Mouse (Mus musculus): Measurements from ENCODE around the gene Map4k5. TPM values are rescaled to one million over a fixed set of nuclear protein-coding genes. Genes with fewer than 3 reads are reported as not detected.

Map4k5 gene
- polyA plus RNA-seq, 1 experiment from 2014 or later = 20.7 TPM

DNA sequence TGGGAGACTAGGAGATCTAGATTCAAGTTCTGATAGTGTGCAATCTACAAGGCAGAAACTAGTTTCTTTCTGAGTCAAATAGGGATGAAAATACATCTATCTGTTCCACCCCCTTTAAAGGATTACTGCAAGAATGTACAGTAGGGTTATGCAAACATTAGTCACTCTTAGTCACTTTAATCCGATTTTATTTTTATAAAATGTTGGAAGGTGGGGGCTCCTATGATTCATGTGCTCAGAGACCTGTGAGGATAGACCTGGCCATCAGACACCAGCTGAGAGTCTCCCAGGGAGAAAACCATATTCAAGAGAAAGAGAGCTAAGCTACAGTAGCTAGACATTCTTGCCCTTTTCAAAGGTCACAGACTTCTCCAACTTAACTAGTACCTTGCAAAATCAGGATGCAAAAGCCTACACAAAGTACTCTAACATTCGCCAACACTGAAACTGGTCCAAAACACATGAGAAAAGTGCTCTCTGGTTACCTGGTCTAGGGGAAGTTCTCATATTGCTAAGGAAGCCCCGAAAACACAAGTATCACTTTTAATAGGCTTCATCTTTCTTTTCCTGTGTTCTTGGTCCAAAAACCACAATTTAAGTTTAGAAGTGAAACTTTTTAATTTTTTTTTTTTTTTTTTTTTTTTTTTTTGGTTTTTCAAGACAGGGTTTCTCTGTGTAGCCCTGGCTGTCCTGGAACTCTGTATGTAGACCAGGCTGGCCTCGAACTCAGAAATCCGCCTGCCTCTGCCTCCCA, 7.7 kb downstream of the Map4k5 start:
- H3K9ac ChIP-seq = no peak overlapping the region
- no peak for ATAC-seq (ENCODE audit: low read depth)
- WGBS (ENCODE audit: insufficient replicate concordance) = 90% methylated on average over 5 of the region's 5 CpGs
- no peak overlapping the region for H3K4me2 ChIP-seq
- no peak overlapping the region for H3K4me3 ChIP-seq (replicated peaks)
- H3K36me3 ChIP-seq = peaks cover 25% of the 10 kb centered on the region
- DNase-seq = no peak
- H3K27me3 ChIP-seq = no peaks in the 10 kb centered on the region
- H3K9me3 ChIP-seq (replicated peaks) = no peaks in the 10 kb centered on the region
- peaks cover 59% of the 10 kb centered on the region for H3K4me1 ChIP-seq (replicated peaks)
- H3K27ac ChIP-seq = no peak overlapping the region

GRCm38 (mm10) chr12:69884053-69884452, 8.9 kb downstream of the Map4k5 start:
- no peaks in the 10 kb centered on the region for H3K9me3 ChIP-seq (replicated peaks)
- 87% methylated on average over 5 of the region's 5 CpGs for WGBS (ENCODE audit: insufficient replicate concordance)
- H3K4me3 ChIP-seq (replicated peaks) = no peak overlapping the region
- H3K4me2 ChIP-seq = no peak overlapping the region
- ATAC-seq (ENCODE audit: low read depth) (no peak), DNase-seq (no peak)
- no peak overlapping the region for H3K27ac ChIP-seq
- peaks cover 58% of the 10 kb centered on the region for H3K4me1 ChIP-seq (replicated peaks)
- H3K27me3 ChIP-seq = no peaks in the 10 kb centered on the region
- peaks cover 19% of the 10 kb centered on the region for H3K36me3 ChIP-seq
- no peak overlapping the region for H3K9ac ChIP-seq

DNA sequence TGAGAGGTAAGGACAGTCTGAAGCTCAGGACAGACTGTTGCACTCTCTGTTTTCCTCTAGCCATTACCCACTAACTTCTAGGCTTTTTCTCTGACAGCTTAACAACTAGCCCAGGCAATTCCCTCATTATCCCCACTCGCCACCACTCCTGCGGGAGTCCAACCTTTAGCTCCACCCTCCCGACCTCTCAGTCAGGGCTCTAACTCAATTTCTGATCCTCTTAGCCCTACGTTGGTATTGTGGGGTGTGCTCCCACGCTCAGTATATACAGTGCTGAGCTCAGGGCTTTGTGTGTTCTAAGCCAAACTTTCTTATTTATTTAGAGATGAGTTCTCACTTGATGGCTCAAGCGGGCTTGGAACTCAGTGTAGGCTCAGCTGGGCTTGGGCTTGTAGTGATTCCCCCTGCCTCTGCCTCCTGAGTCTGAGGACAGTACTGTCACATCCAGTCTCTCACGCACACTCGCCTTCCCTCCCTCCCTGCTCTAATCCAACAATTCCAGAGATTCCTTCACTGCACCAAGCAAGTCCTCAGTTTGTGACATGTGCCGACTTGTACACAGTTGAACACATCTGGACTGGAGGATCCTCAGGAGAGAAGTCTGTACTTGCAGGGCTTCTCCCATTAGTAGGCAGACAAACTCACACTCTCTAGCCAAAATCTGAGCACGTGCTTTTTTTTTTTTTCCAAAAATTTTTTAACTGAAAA, 11.6 kb downstream of the Map4k5 start:
- Histone ChIP-seq H3K9ac (no peak overlapping the region), H3K4me2 (no peak overlapping the region), H3K27ac (no peak overlapping the region), H3K4me3 (replicated peaks) (no peak overlapping the region), H3K36me3 (peaks cover 10% of the 10 kb centered on the region), H3K27me3 (no peaks in the 10 kb centered on the region), H3K4me1 (replicated peaks) (peaks cover 56% of the 10 kb centered on the region), H3K9me3 (replicated peaks) (no peaks in the 10 kb centered on the region)
- 73% methylated on average over 10 of the region's 10 CpGs for WGBS (ENCODE audit: insufficient replicate concordance)
- no peak for ATAC-seq (ENCODE audit: low read depth)
- DNase-seq = no peak

DNA sequence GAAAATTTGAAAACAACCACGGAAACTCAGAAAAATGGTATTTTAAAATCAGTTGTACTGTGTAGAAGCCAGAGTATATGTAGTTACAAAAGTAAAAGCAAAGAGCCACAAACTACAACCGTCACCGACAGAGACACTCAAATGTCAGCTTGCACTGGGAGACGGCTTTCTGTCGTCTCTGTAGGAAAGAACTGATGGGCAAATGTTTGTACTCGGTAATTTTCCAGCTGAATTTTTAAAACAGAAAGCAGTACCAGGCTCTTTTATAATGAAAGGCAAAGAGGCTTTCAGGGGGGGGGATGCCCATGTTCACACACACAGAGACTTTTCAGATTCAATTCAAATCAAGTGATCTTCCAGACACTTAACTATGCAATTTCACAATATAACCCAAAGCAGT, 13.3 kb downstream of the Map4k5 start:
- ATAC-seq (ENCODE audit: low read depth) = no peak
- no peak for DNase-seq
- H3K4me2 ChIP-seq = no peak overlapping the region
- WGBS (ENCODE audit: insufficient replicate concordance) = 54% methylated on average over 6 of the region's 6 CpGs
- no peak overlapping the region for H3K4me3 ChIP-seq (replicated peaks)
- H3K9me3 ChIP-seq (replicated peaks) = no peaks in the 10 kb centered on the region
- peaks cover 10% of the 10 kb centered on the region for H3K36me3 ChIP-seq
- no peaks in the 10 kb centered on the region for H3K27me3 ChIP-seq
- no peak overlapping the region for H3K9ac ChIP-seq
- no peak overlapping the region for H3K27ac ChIP-seq
- peaks cover 52% of the 10 kb centered on the region for H3K4me1 ChIP-seq (replicated peaks)

- DNase-seq (no peak), ATAC-seq (ENCODE audit: low read depth) (peak; percentile 51)
- peak overlapping the region; percentile 22; the same call in 1 of the 2 replicates for H3K9ac ChIP-seq
Measured at GRCm38 (mm10) chr12:69879172-69879665, 13.8 kb downstream of the Map4k5 start.

DNA sequence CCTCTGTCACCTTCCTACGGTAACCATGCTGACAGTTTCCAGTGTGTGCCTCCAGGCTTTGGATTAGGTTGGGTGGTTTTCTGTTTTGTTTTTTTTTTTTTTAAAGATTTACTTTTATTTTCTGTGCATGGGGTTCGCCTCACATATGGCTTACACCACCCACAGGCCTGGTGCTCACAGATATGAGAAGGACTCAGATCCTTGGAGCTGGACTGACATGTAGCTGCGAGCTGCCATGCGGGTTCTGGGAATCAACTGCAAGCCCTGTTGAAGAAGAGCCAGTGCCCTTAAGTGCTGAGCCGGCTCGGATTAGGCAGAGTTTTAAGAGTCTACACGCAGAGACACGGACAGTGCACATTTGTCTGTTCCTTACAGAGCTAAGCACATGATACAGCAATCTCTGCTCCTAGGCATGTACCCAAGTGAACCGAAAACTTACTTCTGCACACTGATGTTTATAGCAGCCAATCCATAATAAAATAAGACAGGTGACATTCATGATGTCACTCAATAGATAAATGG, 15.1 kb downstream of the Map4k5 start:
- peaks cover 45% of the 10 kb centered on the region for H3K4me1 ChIP-seq (replicated peaks)
- H3K4me3 ChIP-seq (replicated peaks) = no peak overlapping the region
- no peak overlapping the region for H3K27ac ChIP-seq
- H3K4me2 ChIP-seq = no peak overlapping the region
- DNase-seq = peak; percentile 53
- ATAC-seq (ENCODE audit: low read depth) = peak; percentile 66; the same call in 1 of the 2 replicates
- no peaks in the 10 kb centered on the region for H3K9me3 ChIP-seq (replicated peaks)
- H3K36me3 ChIP-seq = peaks cover 2% of the 10 kb centered on the region
- H3K27me3 ChIP-seq = no peaks in the 10 kb centered on the region
- H3K9ac ChIP-seq = no peak overlapping the region
- WGBS (ENCODE audit: insufficient replicate concordance) = 78% methylated on average over 9 of the region's 9 CpGs

More at GRCm38 (mm10) chr12:69879172-69879665, 13.8 kb downstream of the Map4k5 start:
- Histone ChIP-seq H3K27me3 (no peaks in the 10 kb centered on the region), H3K27ac (no peak overlapping the region; the same call in 1 of the 2 replicates), H3K36me3 (peaks cover 6% of the 10 kb centered on the region), H3K4me1 (replicated peaks) (peaks cover 51% of the 10 kb centered on the region), H3K4me3 (replicated peaks) (no peak overlapping the region), H3K9me3 (replicated peaks) (no peaks in the 10 kb centered on the region), H3K4me2 (no peak overlapping the region)
- 42% methylated on average over 4 of the region's 4 CpGs for WGBS (ENCODE audit: insufficient replicate concordance)

GRCm38 (mm10) chr12:69871632-69872031, 21.4 kb downstream of the Map4k5 start:
- Histone ChIP-seq H3K36me3 (peaks cover 22% of the 10 kb centered on the region), H3K27ac (no peak overlapping the region), H3K9ac (no peak overlapping the region), H3K4me2 (no peak overlapping the region), H3K27me3 (no peaks in the 10 kb centered on the region), H3K4me1 (replicated peaks) (peaks cover 26% of the 10 kb centered on the region), H3K9me3 (replicated peaks) (no peaks in the 10 kb centered on the region), H3K4me3 (replicated peaks) (no peak overlapping the region)
- DNase-seq = no peak
- 81% methylated on average over 5 of the region's 5 CpGs for WGBS (ENCODE audit: insufficient replicate concordance)
- no peak for ATAC-seq (ENCODE audit: low read depth)

GRCm38 (mm10) chr12:69867338-69867737, 25.7 kb downstream of the Map4k5 start:
- Histone ChIP-seq H3K9me3 (replicated peaks) (no peaks in the 10 kb centered on the region), H3K4me3 (replicated peaks) (no peak overlapping the region), H3K27ac (no peak overlapping the region), H3K27me3 (no peaks in the 10 kb centered on the region), H3K4me2 (no peak overlapping the region), H3K36me3 (peaks cover 35% of the 10 kb centered on the region), H3K9ac (no peak overlapping the region), H3K4me1 (replicated peaks) (peaks cover 37% of the 10 kb centered on the region)
- WGBS (ENCODE audit: insufficient replicate concordance) = 37% methylated on average over 5 of the region's 5 CpGs
- DNase-seq (no peak), ATAC-seq (ENCODE audit: low read depth) (no peak)

DNA sequence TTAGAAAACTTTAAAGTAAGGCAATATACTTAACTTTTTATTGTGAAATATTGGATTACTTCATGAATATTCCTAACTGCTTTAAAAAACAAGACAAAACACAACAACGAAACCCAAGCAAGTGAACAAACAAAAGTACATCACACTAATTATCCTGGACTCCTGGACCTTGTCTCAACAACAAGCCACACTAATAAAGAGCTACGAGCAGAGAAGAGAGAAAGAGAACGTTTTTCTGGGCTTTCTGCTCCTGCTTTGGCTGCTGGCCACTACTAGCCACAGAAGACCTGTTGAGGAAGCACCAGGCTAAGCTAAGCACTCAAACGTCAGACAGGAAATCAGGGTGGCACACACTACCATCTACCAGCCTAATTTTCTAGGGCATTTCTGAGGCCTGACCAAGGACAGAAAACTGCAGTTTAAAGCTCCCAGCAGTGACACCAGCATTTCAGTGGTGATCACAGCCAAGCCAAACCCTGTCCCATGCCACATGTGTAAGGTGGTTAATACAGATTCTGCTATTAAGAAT, 28.8 kb downstream of the Map4k5 start:
- H3K9ac ChIP-seq = no peak overlapping the region
- H3K36me3 ChIP-seq = peaks cover 17% of the 10 kb centered on the region
- WGBS (ENCODE audit: insufficient replicate concordance) = 54% methylated on average over 4 of the region's 4 CpGs
- ATAC-seq (ENCODE audit: low read depth) = no peak
- H3K4me2 ChIP-seq = no peak overlapping the region
- H3K27me3 ChIP-seq = no peaks in the 10 kb centered on the region
- peak overlapping the region; percentile 63 for H3K27ac ChIP-seq
- H3K9me3 ChIP-seq (replicated peaks) = no peaks in the 10 kb centered on the region
- no peak overlapping the region for H3K4me3 ChIP-seq (replicated peaks)
- no peak for DNase-seq
- peaks cover 40% of the 10 kb centered on the region for H3K4me1 ChIP-seq (replicated peaks)

DNA sequence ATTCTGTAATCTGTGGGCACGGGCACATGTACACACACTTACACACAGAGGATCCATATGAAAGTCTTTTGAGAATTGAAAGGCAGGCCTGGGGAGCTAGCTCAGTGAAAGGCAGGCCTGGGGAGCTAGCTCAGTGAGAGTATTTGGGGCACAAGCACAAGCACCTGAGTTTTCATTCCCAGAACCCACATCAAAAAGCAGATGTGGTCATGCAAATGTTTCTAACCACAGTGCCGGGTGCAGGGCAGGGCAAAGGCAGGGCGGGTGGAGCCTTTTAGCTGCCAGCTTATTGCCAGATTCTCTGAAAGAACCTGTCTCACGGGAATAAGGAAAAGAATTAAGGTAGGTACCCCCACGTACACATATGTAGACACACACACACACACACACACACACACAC, 29.5 kb downstream of the Map4k5 start:
- no peak overlapping the region for H3K9ac ChIP-seq
- 57% methylated on average over 5 of the region's 5 CpGs for WGBS (ENCODE audit: insufficient replicate concordance)
- no peak for ATAC-seq (ENCODE audit: low read depth)
- no peak overlapping the region for H3K4me3 ChIP-seq (replicated peaks)
- no peaks in the 10 kb centered on the region for H3K27me3 ChIP-seq
- peaks cover 17% of the 10 kb centered on the region for H3K36me3 ChIP-seq
- no peaks in the 10 kb centered on the region for H3K9me3 ChIP-seq (replicated peaks)
- peak overlapping the region; percentile 50; the same call in 1 of the 2 replicates for H3K27ac ChIP-seq
- DNase-seq = no peak
- peaks cover 43% of the 10 kb centered on the region for H3K4me1 ChIP-seq (replicated peaks)
- H3K4me2 ChIP-seq = no peak overlapping the region

GRCm38 (mm10) chr12:69858847-69859246, 34.2 kb downstream of the Map4k5 start:
- DNase-seq = peak; percentile 52
- peaks cover 19% of the 10 kb centered on the region for H3K36me3 ChIP-seq
- H3K9me3 ChIP-seq (replicated peaks) = no peaks in the 10 kb centered on the region
- H3K4me2 ChIP-seq = peak overlapping the region; percentile 51
- H3K4me3 ChIP-seq (replicated peaks) = no peak overlapping the region
- peak overlapping the region; percentile 55 for H3K9ac ChIP-seq
- H3K4me1 ChIP-seq (replicated peaks) = peaks cover 52% of the 10 kb centered on the region
- WGBS (ENCODE audit: insufficient replicate concordance) = 42% methylated on average over 4 of the region's 4 CpGs
- peak overlapping the region; percentile 84 for H3K27ac ChIP-seq
- peak; percentile 90 for ATAC-seq (ENCODE audit: low read depth)
- H3K27me3 ChIP-seq = no peaks in the 10 kb centered on the region

Data from liver, embryonic 13.5 days (tissue).